ENCODE assay signal across 28 mouse cellular contexts in genomic region chr10:56360472-56360871, GRCm38 (mm10).
"Had no signal": no experiment of that assay in that cellular context is flagged by ENCODE, and none has a peak within 500 bp of the region (broad histone marks: within the 10 kb centered on the region; RNA-seq: fewer than 3 reads in every experiment).

No protein-coding gene starts in this region.

- H3K27me3 ChIP-seq: heart, embryonic 13.5 days; heart, embryonic 15.5 days; hindbrain, embryonic 12.5 days; kidney, embryonic 15.5 days; limb, embryonic 12.5 days; liver, embryonic 13.5 days had no signal

- H3K36me3 ChIP-seq: heart, embryonic 13.5 days; heart, embryonic 15.5 days; hindbrain, embryonic 10.5 days; hindbrain, embryonic 12.5 days; kidney, embryonic 15.5 days; limb, embryonic 12.5 days; liver, embryonic 13.5 days had no signal

- H3K4me3 ChIP-seq: gastrocnemius, adult 2 months; heart, adult 2 months; heart, embryonic 13.5 days; heart, embryonic 15.5 days; hindbrain, embryonic 10.5 days; hindbrain, embryonic 12.5 days; kidney, embryonic 15.5 days; limb, embryonic 12.5 days; liver, embryonic 13.5 days had no signal

- ATAC-seq: hindbrain, embryonic 16.5 days; inflammation-experienced regulatory T-cells, adult 6 months had no signal

- H3K4me1 ChIP-seq: heart, embryonic 13.5 days; heart, embryonic 15.5 days; hindbrain, embryonic 12.5 days; kidney, embryonic 15.5 days; limb, embryonic 12.5 days; liver, embryonic 13.5 days had no signal

- H3K4me2 ChIP-seq: heart, embryonic 11.5 days; heart, embryonic 13.5 days; heart, embryonic 15.5 days; hindbrain, embryonic 12.5 days; hindbrain, embryonic 14.5 days; kidney, embryonic 15.5 days; limb, embryonic 12.5 days; liver, embryonic 11.5 days; liver, embryonic 13.5 days had no signal

- H3K9ac ChIP-seq: heart, embryonic 13.5 days; heart, embryonic 15.5 days; hindbrain, embryonic 12.5 days; hindbrain, embryonic 14.5 days; kidney, embryonic 15.5 days; limb, embryonic 12.5 days; liver, embryonic 13.5 days had no signal

- DNase-seq: gastrocnemius, adult 2 months; gastrocnemius, postnatal 10 days; gastrocnemius, postnatal 25 days; heart, adult 2 months; heart, postnatal 14 days; heart, postnatal 4 days; kidney, adult 11 months; kidney, adult 2 months; kidney, adult 9 months; kidney, postnatal 14 days; kidney, postnatal 36 days; layer of hippocampus, adult 9-11 months; layer of hippocampus, postnatal 36 days; left cerebral cortex, postnatal 4 days; liver; liver, embryonic 13.5 days had no signal

- H3K27ac ChIP-seq: gastrocnemius, adult 2 months; heart, adult 2 months; heart, embryonic 13.5 days; heart, embryonic 15.5 days; hindbrain, embryonic 12.5 days; hindbrain, embryonic 14.5 days; kidney, embryonic 15.5 days; kidney, postnatal 0 days; limb, embryonic 12.5 days; liver, embryonic 13.5 days had no signal

- H3K9me3 ChIP-seq: heart, embryonic 13.5 days; heart, embryonic 15.5 days; hindbrain, embryonic 10.5 days; hindbrain, embryonic 12.5 days; kidney, embryonic 15.5 days; limb, embryonic 12.5 days; liver, embryonic 13.5 days had no signal
